Mouse (Mus musculus): ENCODE results near the gene Tacc3.

GRCm38 (mm10) chr5:33630615-33631014 lies 27.3 kb upstream of the Tacc3 start:
- TF ChIP-seq EP300 (IDR thresholded peaks at IDR 0.05; ENCODE audit: low read depth): no peak
- TF ChIP-seq CTCF (IDR thresholded peaks at IDR 0.05; ENCODE audit: low read depth): no peak

Measured in liver, embryonic 14.5 days (tissue).